Comparison of ENCODE assay signal across 26 mouse cellular contexts in genomic region chr5:41983556-41983955, GRCm38 (mm10).
"Had no signal": no experiment of that assay in that cellular context is flagged by ENCODE, and none has a peak within 500 bp of the region (broad histone marks: within the 10 kb centered on the region; RNA-seq: fewer than 3 reads in every experiment).

No protein-coding gene starts in this region.

- H3K27me3 ChIP-seq: heart, embryonic 13.5 days; heart, embryonic 15.5 days; hindbrain, embryonic 13.5 days; hindbrain, embryonic 15.5 days; kidney, embryonic 15.5 days; limb, embryonic 12.5 days had no signal

- H3K4me1 ChIP-seq: heart, embryonic 13.5 days; heart, embryonic 15.5 days; hindbrain, embryonic 13.5 days; hindbrain, embryonic 15.5 days; kidney, embryonic 15.5 days; limb, embryonic 10.5 days; limb, embryonic 12.5 days had no signal

- H3K36me3 ChIP-seq: heart, embryonic 13.5 days; heart, embryonic 15.5 days; hindbrain, embryonic 13.5 days; hindbrain, embryonic 15.5 days; kidney, embryonic 15.5 days; limb, embryonic 10.5 days; limb, embryonic 12.5 days had no signal

- H3K9me3 ChIP-seq: heart, embryonic 13.5 days; heart, embryonic 15.5 days; hindbrain, embryonic 13.5 days; hindbrain, embryonic 15.5 days; kidney, embryonic 15.5 days; limb, embryonic 10.5 days; limb, embryonic 12.5 days had no signal

- H3K27ac ChIP-seq: heart, adult 2 months; heart, embryonic 13.5 days; heart, embryonic 15.5 days; hindbrain, embryonic 13.5 days; hindbrain, embryonic 15.5 days; hindbrain, postnatal 0 days; kidney, embryonic 15.5 days; kidney, postnatal 0 days; layer of hippocampus, adult 2 months; left cerebral cortex, adult 2 months; limb, embryonic 10.5 days; limb, embryonic 12.5 days had no signal

- H3K9ac ChIP-seq: heart, embryonic 13.5 days; heart, embryonic 15.5 days; hindbrain, embryonic 13.5 days; hindbrain, embryonic 15.5 days; kidney, embryonic 15.5 days; limb, embryonic 12.5 days had no signal

- ATAC-seq: hindbrain, postnatal 0 days; intestine, embryonic 16.5 days had no signal

- H3K4me3 ChIP-seq: heart, adult 2 months; heart, embryonic 13.5 days; heart, embryonic 15.5 days; hindbrain, embryonic 13.5 days; hindbrain, embryonic 15.5 days; kidney, embryonic 15.5 days; layer of hippocampus, adult 2 months; left cerebral cortex, adult 2 months; limb, embryonic 10.5 days; limb, embryonic 12.5 days had no signal

- DNase-seq: gastrocnemius, postnatal 14 days; gastrocnemius, postnatal 36 days; heart, adult 11 months; heart, adult 2 months; heart, postnatal 14 days; heart, postnatal 36 days; kidney, adult 11 months; kidney, adult 2 months; kidney, adult 9 months; kidney, postnatal 14 days; kidney, postnatal 4 days; liver had no signal

- H3K4me2 ChIP-seq: heart, embryonic 11.5 days; heart, embryonic 13.5 days; heart, embryonic 15.5 days; hindbrain, embryonic 13.5 days; hindbrain, embryonic 15.5 days; kidney, embryonic 15.5 days; limb, embryonic 12.5 days; liver, embryonic 11.5 days had no signal
